Mouse (Mus musculus): ENCODE data around the gene Gm11127.

DNA sequence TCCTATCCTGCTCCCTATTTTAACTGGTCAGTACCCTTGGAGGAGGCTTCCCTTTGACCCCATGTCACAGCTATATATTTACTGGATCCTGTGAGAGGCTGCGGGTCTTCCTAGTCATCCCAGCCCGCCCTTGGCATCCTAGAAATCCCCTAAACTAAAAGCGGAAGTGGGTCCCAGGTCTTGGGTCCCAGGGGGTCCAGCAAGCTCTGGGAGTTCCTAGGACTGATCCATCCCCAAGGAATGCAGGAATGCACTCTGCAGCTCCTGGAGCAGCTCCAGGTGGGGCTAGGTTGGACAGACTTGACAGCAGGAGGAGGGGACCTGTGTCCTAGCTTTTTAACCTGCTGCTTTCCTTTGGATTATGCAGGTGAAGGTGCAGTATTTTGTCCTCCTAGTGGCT, 35.8 kb upstream of the Gm11127 start:
- no peak for TF ChIP-seq CTCF (IDR thresholded peaks at IDR 0.05; ENCODE audit: low read depth, low read length)
- no peak for TF ChIP-seq POLR2A (IDR thresholded peaks at IDR 0.05; ENCODE audit: extremely low read depth, insufficient read depth, low read length)
